Mouse (Mus musculus) forebrain, postnatal 0 days (tissue): Measurements from ENCODE around the gene Rpp30. TPM values are rescaled to one million over a fixed set of nuclear protein-coding genes. Genes with fewer than 3 reads are reported as not detected.

Experiments used
- ATAC-seq: fragments of 200-750 bp; cut with Nextera tagmentation; 2 replicates; pipeline ENCODE4 v1.8.0; 2017; ENCODE audit warnings: mild to moderate bottlenecking, moderate library complexity
- DNase-seq: peaks from one replicate; pipeline ENCODE4 v3.0.0-alpha.2; 2015
- H3K27ac ChIP-seq: fragments of 300-500 bp; sonication (generic); 2 replicates; pipeline ENCODE4 v1.5.1; 2014; ENCODE audit warnings: low read depth, mild to moderate bottlenecking, antibody characterized with exemption, low read length, moderate library complexity, mixed read lengths
- H3K27me3 ChIP-seq: fragments of 300-500 bp; sonication (generic); 2 replicates; pipeline ENCODE4 v1.6.1; 2014; ENCODE audit warnings: mild to moderate bottlenecking, low read length, mixed read lengths; ENCODE audit not compliant: insufficient read depth
- H3K36me3 ChIP-seq: fragments of 300-500 bp; sonication (generic); 2 replicates; pipeline ENCODE4 v1.6.1; 2014; ENCODE audit warnings: mild to moderate bottlenecking, moderate library complexity; ENCODE audit not compliant: insufficient read depth
- H3K4me1 ChIP-seq: fragments of 300-500 bp; sonication (generic); 2 replicates; pipeline ENCODE4 v1.6.1; 2014; ENCODE audit warnings: antibody characterized with exemption; ENCODE audit not compliant: insufficient read depth
- H3K4me2 ChIP-seq: fragments of 300-500 bp; sonication (generic); 2 replicates; pipeline ENCODE4 v1.6.1; 2014; ENCODE audit warnings: low read depth, mild to moderate bottlenecking, moderate library complexity
- H3K4me3 ChIP-seq: fragments of 300-500 bp; sonication (generic); 2 replicates; pipeline ENCODE4 v1.5.1; 2014; ENCODE audit warnings: low read depth, low read length, mixed read lengths
- H3K9ac ChIP-seq: fragments of 300-500 bp; sonication (generic); 2 replicates; pipeline ENCODE4 v1.6.1; 2014; ENCODE audit warnings: mild to moderate bottlenecking
- H3K9me3 ChIP-seq: fragments of 300-500 bp; sonication (generic); 2 replicates; pipeline ENCODE4 v1.6.1; 2016; ENCODE audit warnings: low read length
- CTCF ChIP-seq: sonication (generic); IDR thresholded peaks from 2 replicates; pipeline ENCODE4 v1.5.1; 2016; ENCODE audit warnings: antibody characterized with exemption, control low read depth, low read depth
- WGBS: fragments of 180-500 bp; shearing (Covaris S2); extraction: QIAGEN DNeasy Blood & Tissue Kit; methylation state at CpG from one replicate; pipeline ENCODE4 v1.1.7; 2014; 5-methylcytosine and 5-hydroxymethylcytosine counted together
- polyA plus RNA-seq: library from polyadenylated mRNA; unstranded; fragments of >200 nt; fragmentation: Nextera tagmentation; extraction: Ambion mirVana; gene quantifications from 2 replicates; pipeline ENCODE4 v1.2.1, GENCODE M21; 2015
- total RNA-seq: library from RNA; depleted of rRNA; stranded (reverse); fragments of >200 nt; gene quantifications from 2 replicates; pipeline ENCODE4 v1.2.3, GENCODE M21; 2014

Gene Rpp30
- total and polyA plus RNA-seq, 2 experiments from 2014 or later, result 32.1 to 85.7 TPM

- no peak overlapping the region for H3K9ac ChIP-seq
- peaks cover 4% of the 10 kb centered on the region; the same call in 1 of the 2 replicates for H3K4me1 ChIP-seq
- peak overlapping the region; percentile 76 for H3K4me2 ChIP-seq
- H3K9me3 ChIP-seq, result no peaks in the 10 kb centered on the region
- no peak overlapping the region; the same call in 1 of the 2 replicates for H3K27ac ChIP-seq
- H3K27me3 ChIP-seq, result no peaks in the 10 kb centered on the region
- peak overlapping the region; percentile 58 for H3K4me3 ChIP-seq
- peak; percentile 87 for TF ChIP-seq CTCF
- no peaks in the 10 kb centered on the region for H3K36me3 ChIP-seq
- 41% methylated on average over 7 of the region's 7 CpGs for WGBS
- ATAC-seq (peak; percentile 75), DNase-seq (peak; percentile 81)
Measured at GRCm38 (mm10) chr19:36082606-36083261, 782 bp upstream of the Rpp30 start.

GRCm38 (mm10) chr19:36090781-36091180 is 7.3 kb downstream of the Rpp30 start:
- Histone ChIP-seq H3K27me3 (no peaks in the 10 kb centered on the region), H3K4me3 (no peak overlapping the region), H3K27ac (no peak overlapping the region), H3K36me3 (peaks cover 67% of the 10 kb centered on the region), H3K4me2 (no peak overlapping the region), H3K9me3 (no peaks in the 10 kb centered on the region), H3K4me1 (no peaks in the 10 kb centered on the region), H3K9ac (no peak overlapping the region)
- peak; percentile 49 for DNase-seq
- TF ChIP-seq CTCF, result peak; percentile 65
- ATAC-seq, result peak; percentile 66
- WGBS, result 42% methylated on average over 5 of the region's 5 CpGs

GRCm38 (mm10) chr19:36097194-36097593 is 13.7 kb downstream of the Rpp30 start:
- H3K4me1 ChIP-seq, result no peaks in the 10 kb centered on the region
- WGBS, result 93% methylated on average over 3 of the region's 3 CpGs
- H3K9ac ChIP-seq, result no peak overlapping the region
- H3K4me3 ChIP-seq, result no peak overlapping the region
- H3K36me3 ChIP-seq, result peaks cover 68% of the 10 kb centered on the region
- ATAC-seq, result no peak
- no peaks in the 10 kb centered on the region for H3K9me3 ChIP-seq
- no peak overlapping the region for H3K4me2 ChIP-seq
- no peak for DNase-seq
- H3K27ac ChIP-seq, result no peak overlapping the region
- no peaks in the 10 kb centered on the region for H3K27me3 ChIP-seq
- no peak for TF ChIP-seq CTCF

- peak; percentile 18 for DNase-seq
- H3K27ac ChIP-seq, result no peak overlapping the region
- H3K4me2 ChIP-seq, result no peak overlapping the region
- ATAC-seq, result peak; percentile 94
- 92% methylated on average over 1 of the region's 1 CpGs for WGBS
- H3K4me1 ChIP-seq, result no peaks in the 10 kb centered on the region
- no peak for TF ChIP-seq CTCF
- H3K4me3 ChIP-seq, result no peak overlapping the region
- H3K9ac ChIP-seq, result no peak overlapping the region
- no peaks in the 10 kb centered on the region for H3K27me3 ChIP-seq
- peaks cover 70% of the 10 kb centered on the region for H3K36me3 ChIP-seq
- H3K9me3 ChIP-seq, result no peaks in the 10 kb centered on the region
Measured at GRCm38 (mm10) chr19:36098265-36098664, 14.7 kb downstream of the Rpp30 start.

- WGBS, result 84% methylated on average over 7 of the region's 7 CpGs
- Histone ChIP-seq H3K27ac (no peak overlapping the region), H3K9me3 (no peaks in the 10 kb centered on the region), H3K4me1 (no peaks in the 10 kb centered on the region), H3K27me3 (no peaks in the 10 kb centered on the region), H3K4me2 (no peak overlapping the region), H3K4me3 (no peak overlapping the region), H3K9ac (no peak overlapping the region), H3K36me3 (peaks cover 70% of the 10 kb centered on the region)
- TF ChIP-seq CTCF, result no peak
- no peak for DNase-seq
- ATAC-seq, result no peak
Measured at GRCm38 (mm10) chr19:36098916-36099315, 15.4 kb downstream of the Rpp30 start.

GRCm38 (mm10) chr19:36103909-36104308 is 20.4 kb downstream of the Rpp30 start:
- WGBS, result 85% methylated on average over 5 of the region's 5 CpGs
- no peak for TF ChIP-seq CTCF
- Histone ChIP-seq H3K4me2 (no peak overlapping the region), H3K27ac (no peak overlapping the region), H3K9me3 (no peaks in the 10 kb centered on the region), H3K4me3 (no peak overlapping the region), H3K4me1 (no peaks in the 10 kb centered on the region), H3K9ac (no peak overlapping the region), H3K36me3 (peaks cover 52% of the 10 kb centered on the region), H3K27me3 (no peaks in the 10 kb centered on the region)
- DNase-seq (no peak), ATAC-seq (no peak)

GRCm38 (mm10) chr19:36109318-36109944 is 25.9 kb downstream of the Rpp30 start:
- no peak overlapping the region for H3K9ac ChIP-seq
- WGBS, result 71% methylated on average over 26 of the region's 26 CpGs
- DNase-seq (peak; percentile 21), ATAC-seq (peak; percentile 59; the same call in 1 of the 2 replicates)
- TF ChIP-seq CTCF, result no peak
- H3K9me3 ChIP-seq, result no peaks in the 10 kb centered on the region
- H3K4me2 ChIP-seq, result peak overlapping the region; percentile 23; the same call in 1 of the 2 replicates
- H3K36me3 ChIP-seq, result 0 out of 2 replicates have a peak, but pooled peaks cover 5% of the 10 kb centered on the region
- no peaks in the 10 kb centered on the region for H3K27me3 ChIP-seq
- no peaks in the 10 kb centered on the region for H3K4me1 ChIP-seq
- no peak overlapping the region for H3K27ac ChIP-seq
- no peak overlapping the region for H3K4me3 ChIP-seq
